Mouse (Mus musculus): ENCODE data around the gene Bnip2. TPM values are rescaled to one million over a fixed set of nuclear protein-coding genes. Genes with fewer than 3 reads are reported as not detected.

Gene Bnip2
- total RNA-seq, 2 experiments from 2014 or later: 108 to 110 TPM

GRCm38 (mm10) chr9:70044865-70045264, 55.6 kb downstream of the Bnip2 start:
- no peak for ATAC-seq (replicated peaks; ENCODE audit: poor library complexity, severe bottlenecking)

- no peak for ATAC-seq (replicated peaks; ENCODE audit: poor library complexity, severe bottlenecking)
Measured at GRCm38 (mm10) chr9:70046255-70046654, 57.0 kb downstream of the Bnip2 start.

- no peak for ATAC-seq (replicated peaks; ENCODE audit: poor library complexity, severe bottlenecking)
Measured at GRCm38 (mm10) chr9:70047839-70048238, 58.6 kb downstream of the Bnip2 start.

- peak; percentile 34 for ATAC-seq (replicated peaks; ENCODE audit: poor library complexity, severe bottlenecking)
Measured at GRCm38 (mm10) chr9:70048280-70048679, 59.0 kb downstream of the Bnip2 start.

GRCm38 (mm10) chr9:70048751-70049415, 59.6 kb downstream of the Bnip2 start:
- ATAC-seq (replicated peaks; ENCODE audit: poor library complexity, severe bottlenecking): no peak

- no peak for ATAC-seq (replicated peaks; ENCODE audit: poor library complexity, severe bottlenecking)
Measured at GRCm38 (mm10) chr9:70049416-70049783, 60.1 kb downstream of the Bnip2 start.

GRCm38 (mm10) chr9:70049839-70050238, 60.6 kb downstream of the Bnip2 start:
- peak; percentile 59 for ATAC-seq (replicated peaks; ENCODE audit: poor library complexity, severe bottlenecking)

GRCm38 (mm10) chr9:70052730-70053129, 63.5 kb downstream of the Bnip2 start:
- no peak for ATAC-seq (replicated peaks; ENCODE audit: poor library complexity, severe bottlenecking)

GRCm38 (mm10) chr9:70053411-70053810, 64.1 kb downstream of the Bnip2 start:
- no peak for ATAC-seq (replicated peaks; ENCODE audit: poor library complexity, severe bottlenecking)

Other genes starting within 250 kb of the Bnip2 start
- not detected in 2 replicates for gene Foxb1, start 228.5 kb upstream of the Bnip2 start, total RNA-seq (2014; fragmentation: Nextera tagmentation)
- gene Foxb1, start 228.5 kb upstream of the Bnip2 start, total RNA-seq (2017): not detected in 2 replicates
- 92.2 and 108 TPM in 2 replicates for gene Gtf2a2, start 23.1 kb downstream of the Bnip2 start, total RNA-seq (2014; fragmentation: Nextera tagmentation)
- 102 and 108 TPM in 2 replicates for gene Gtf2a2, start 23.1 kb downstream of the Bnip2 start, total RNA-seq (2017)
- gene Gcnt3, start 48.6 kb downstream of the Bnip2 start, total RNA-seq (2014; fragmentation: Nextera tagmentation): not detected in 2 replicates
- not detected in 2 replicates for gene Gcnt3, start 48.6 kb downstream of the Bnip2 start, total RNA-seq (2017)
- gene Fam81a, start 153.1 kb downstream of the Bnip2 start, total RNA-seq (2014; fragmentation: Nextera tagmentation): not detected in 2 replicates
- gene Fam81a, start 153.1 kb downstream of the Bnip2 start, total RNA-seq (2017): not detected in 2 replicates
- gene Myo1e, start 217.9 kb downstream of the Bnip2 start, total RNA-seq (2014; fragmentation: Nextera tagmentation): 0.94 TPM in 1 of 2 replicates, not detected in the other
- gene Myo1e, start 217.9 kb downstream of the Bnip2 start, total RNA-seq (2017): 0.17 and 0.21 TPM in 2 replicates

Data from granulocyte monocyte progenitor cell, adult 5-6 weeks (primary cell).